Mouse (Mus musculus): ENCODE data around the gene Phldb2.

Gene Phldb2

DNA sequence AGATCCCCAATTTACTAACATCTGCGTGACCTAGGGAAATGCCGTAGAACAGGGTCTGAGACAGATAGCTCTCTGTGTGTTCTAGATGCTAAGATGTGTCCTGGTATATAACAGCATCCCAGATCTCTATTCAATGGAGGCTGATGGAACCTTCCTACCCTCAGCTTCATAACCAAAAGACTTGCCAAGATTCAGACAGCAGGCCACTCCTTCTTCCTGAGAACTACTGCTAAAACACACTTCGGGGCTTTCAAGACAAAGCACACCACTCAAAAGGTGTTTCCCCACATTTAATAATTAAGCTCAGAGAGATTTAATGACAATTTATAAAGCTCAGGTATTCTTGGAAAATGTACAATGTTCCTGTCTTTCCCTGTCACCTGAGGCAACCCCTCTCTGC is 111.6 kb downstream of the Phldb2 start:
- peak; percentile 52 for DNase-seq (ENCODE audit: low read depth, low spot score)

DNA sequence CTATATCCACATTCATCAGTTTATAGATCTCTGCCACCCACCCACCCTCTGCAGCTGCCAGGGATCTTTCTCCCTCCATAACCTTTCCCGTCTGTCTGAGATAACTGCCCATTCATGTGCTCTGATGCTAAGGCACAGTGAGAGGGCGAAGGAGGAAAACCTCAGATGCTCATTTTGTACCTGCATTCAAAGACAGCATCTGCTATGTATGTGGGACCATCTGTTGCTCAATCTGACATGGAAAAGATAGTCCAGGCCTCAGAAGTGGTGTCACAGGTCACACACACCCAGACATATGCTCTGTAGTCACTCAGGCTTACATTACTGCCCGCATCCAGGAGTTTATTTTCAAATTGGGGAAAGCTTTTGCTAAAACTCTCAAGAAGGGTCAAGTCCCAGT is 112.4 kb downstream of the Phldb2 start:
- peak; percentile 31 for DNase-seq (ENCODE audit: low read depth, low spot score)

DNA sequence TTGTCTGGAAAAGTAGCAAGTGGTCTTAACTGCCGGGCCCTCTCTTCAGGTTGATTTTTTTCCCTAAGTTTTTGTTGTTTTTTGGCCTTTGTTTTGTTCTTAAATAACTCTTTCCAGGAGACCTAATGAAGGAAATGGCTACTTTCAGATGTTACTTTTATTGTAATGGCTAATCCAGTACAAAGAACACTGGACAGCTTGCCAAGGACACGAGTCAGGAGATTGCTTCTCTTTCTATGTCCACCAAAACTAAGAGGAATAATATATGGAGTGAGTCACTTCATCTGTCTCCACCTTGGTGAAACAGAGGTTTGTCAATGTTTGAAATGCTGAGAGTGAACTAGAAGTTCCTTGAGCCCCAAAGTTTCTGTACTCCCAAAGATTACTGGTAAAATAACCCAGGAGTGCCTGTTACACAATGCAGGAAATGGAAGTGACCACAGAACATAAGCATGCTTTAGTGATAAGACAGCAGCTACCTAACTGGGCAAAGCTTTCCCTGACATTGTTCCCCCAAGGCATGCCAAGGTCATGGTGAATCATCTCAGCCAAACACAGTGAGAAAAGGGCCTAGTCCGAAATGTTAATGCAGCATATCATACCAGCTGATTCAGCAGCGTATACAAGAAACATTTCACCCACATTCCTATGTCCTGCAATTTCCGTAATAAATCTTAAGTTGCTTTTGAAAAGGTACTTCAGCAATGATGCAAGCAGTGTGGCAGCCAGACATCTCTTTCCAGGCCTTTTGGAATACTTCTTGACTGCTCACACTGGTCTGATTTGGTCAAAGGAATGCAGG is 115.7 kb downstream of the Phldb2 start:
- DNase-seq (ENCODE audit: low read depth, low spot score), result peak; percentile 100

DNA sequence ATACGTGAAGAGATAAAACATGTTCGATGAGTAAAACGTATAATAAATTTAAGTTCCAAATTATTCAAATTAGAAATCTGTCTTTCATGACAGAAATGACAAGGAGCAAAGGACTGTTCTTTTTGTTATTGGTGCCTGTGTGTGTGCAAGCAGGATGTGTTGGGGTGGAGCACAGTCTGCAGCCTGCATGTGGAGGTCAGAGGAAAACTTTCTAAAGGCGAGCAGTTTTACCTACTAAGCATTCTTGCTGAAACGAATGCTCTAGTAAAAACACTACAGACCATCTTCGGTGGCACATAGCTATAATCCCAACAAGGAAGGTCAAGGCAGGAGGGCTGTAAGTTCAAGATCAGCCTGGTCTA is 120.7 kb downstream of the Phldb2 start:
- DNase-seq (ENCODE audit: low read depth, low spot score), result no peak

DNA sequence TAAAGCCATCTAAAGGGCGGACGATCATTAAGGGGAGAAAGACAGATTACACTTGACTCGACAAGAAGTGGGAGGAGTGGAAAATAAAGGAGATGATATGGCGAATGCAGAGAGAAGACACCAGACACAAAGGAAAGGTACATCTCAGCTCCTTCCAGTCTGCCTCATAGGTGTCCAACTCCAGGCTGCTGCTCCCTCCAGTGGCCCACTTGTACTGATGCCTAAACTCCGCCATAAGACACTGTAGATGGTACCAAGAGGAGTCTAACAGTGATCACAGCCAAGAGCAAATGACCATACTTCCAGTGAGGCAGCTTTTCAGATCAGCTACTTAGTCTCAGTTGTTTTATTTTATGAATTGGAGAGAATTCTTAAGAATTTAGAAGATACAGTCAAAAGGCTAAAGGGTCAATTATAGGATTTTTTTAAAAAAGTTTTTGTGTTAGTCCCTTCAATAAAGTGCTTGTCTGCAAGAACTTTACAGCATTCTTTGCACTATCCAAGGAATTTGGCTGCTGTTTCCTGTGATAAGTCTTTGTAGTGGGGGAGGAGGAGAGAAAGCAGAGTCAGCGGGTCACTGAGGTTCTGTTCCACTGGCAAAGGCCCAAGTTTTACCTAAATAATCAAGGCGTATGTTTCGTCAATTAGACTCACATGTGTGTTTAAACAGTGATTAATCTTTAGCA is 121.2 kb downstream of the Phldb2 start:
- DNase-seq (ENCODE audit: low read depth, low spot score), result peak; percentile 31

DNA sequence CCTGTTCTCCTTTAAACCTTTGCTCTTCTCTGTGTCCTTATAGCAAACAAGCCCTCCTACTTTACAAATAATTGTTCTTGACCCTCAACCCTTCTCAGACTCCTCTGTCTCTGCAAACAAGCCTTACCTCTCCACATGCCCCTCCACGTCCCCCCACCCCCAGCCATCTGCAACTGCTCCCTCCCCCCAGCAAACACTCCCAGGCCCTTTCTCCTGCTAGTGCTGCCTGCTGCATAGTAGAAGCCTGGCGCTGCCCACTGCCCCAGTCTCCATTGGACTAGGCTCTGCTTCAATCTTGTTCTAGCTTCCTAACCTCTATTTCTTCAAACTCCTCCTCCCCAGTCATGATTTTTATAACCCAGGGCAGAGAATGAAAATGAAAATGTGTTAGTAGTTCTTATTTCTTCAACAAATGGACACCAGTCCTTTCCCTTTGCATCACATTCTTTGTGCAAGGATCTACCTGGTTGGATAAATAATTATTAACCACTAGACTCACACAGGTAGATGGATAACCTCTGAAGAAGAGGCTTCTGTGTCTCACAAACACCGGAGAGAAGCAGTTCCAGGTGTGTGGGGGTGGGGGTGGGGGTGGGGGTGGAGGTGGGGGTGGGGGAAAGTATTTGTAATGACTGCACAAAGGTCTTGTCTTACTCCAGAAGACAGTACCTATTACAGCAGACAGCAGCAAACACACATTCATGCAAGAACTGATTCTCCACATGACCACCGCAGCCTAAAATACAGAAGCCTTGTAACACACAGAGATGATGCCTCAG is 122.1 kb downstream of the Phldb2 start:
- DNase-seq (ENCODE audit: low read depth, low spot score), result no peak

DNA sequence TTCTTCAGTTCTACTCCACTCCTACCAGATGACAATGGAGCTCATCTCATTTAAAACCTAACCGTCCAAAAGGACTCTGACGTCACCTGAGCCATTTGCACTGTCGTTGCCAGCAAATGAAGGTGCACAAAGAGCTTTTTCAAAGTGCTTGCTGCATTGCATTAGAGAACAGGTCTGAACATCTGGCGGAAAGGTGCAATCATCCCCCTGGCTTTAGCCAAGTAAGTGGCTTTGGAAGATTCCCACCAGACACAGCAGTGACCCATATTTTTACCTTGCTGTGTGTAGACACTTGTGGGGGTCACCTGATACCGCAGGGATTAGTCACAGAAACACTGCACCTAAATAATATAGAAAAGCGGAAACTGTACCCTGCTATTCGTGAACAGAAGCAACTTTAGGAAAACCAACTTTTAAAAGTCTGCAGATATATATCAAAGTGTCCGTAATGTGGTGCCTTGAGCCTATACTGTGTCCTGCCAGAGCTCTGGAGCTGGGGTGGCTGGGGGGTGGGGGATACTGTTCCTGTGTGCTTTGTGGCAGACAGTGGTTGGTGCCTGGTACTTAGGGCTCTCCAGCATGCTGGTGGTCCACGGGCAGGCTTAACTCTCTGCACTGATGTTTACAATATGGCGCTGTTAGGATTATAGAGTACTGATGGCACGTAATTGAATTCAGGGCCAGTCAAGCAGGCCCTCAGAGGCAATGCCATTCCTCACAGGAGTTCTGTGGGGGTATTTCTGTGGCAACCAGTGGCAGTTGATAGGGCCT is 123.1 kb downstream of the Phldb2 start:
- no peak for DNase-seq (ENCODE audit: low read depth, low spot score)

DNA sequence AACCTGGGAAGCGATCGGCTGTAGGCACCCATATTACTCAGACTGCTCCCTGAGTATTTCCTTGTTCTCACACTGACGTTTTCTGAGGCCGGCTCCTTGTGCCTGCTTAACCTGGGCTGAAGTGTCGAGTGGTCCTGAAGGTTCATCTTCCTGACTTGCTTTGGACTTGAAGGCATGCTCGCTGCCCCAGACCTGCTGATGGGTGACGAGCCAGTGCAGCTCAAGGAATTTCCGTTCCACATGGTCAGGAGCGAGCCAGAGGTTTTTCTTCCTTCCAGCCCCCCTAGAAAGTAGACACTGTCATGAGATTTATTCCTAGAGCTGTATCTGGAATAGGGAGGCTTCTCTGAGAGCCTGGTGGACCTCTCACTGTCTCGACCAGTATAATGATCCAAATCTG is 128.1 kb downstream of the Phldb2 start:
- no peak for DNase-seq (ENCODE audit: low read depth, low spot score)

DNA sequence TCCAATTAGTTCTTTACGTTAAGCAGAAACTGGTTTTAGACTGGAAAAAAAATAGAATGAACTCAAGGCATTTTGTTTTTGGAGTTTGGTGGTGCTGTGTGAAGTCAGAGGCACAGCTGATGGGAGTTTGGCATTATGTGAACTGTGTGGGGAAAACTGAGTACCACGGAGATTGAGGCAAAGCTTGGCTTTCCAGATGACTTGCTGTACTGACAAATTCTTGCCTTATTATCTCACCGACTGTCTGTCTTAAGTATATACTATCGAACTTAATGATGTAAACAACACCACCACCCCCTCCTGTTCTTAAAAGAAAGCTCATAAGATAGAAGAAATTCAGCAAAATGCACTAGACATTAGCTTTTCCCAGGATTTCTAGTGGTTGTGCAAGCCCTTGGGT is 129.4 kb downstream of the Phldb2 start:
- DNase-seq (ENCODE audit: low read depth, low spot score), result no peak

DNA sequence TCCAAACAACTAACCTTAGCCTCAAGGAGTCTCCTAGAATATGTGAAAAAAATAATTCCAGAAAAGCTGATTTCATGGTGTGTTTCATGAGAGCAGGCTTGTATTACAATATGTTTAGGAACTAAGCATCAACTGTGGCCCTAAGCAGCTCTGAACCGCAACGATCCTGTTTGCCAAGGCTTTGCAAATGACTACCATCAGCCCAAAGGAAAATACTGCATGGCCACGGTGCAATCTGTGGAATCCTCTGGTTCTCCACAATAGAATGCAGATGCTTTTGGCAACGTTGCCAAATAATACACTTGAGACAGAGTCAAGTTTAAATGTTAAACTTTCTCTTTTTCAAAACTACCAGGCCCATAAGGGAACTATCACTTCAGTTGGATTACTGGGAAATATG is 133.5 kb downstream of the Phldb2 start:
- peak; percentile 33 for DNase-seq (ENCODE audit: low read depth, low spot score)

DNA sequence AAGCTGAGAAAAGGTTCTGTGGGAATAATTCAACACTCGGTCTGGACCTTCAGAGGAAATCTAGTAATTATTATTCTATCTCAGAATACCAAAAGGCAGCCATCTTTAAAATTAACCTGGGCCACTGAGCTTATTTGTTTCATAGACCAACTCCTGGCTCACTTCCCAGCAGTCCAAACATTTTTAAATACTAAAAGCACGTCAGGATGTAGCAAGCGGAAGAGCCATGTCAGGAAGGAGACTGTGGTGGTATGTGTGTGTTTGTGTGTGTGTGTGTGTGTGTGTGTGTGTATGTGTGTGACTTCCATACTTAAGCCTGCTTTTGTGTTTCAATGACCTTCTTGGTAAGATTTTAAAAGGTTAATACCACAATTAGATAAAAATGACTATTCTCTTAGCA is 135.6 kb downstream of the Phldb2 start:
- no peak for DNase-seq (ENCODE audit: low read depth, low spot score)

DNA sequence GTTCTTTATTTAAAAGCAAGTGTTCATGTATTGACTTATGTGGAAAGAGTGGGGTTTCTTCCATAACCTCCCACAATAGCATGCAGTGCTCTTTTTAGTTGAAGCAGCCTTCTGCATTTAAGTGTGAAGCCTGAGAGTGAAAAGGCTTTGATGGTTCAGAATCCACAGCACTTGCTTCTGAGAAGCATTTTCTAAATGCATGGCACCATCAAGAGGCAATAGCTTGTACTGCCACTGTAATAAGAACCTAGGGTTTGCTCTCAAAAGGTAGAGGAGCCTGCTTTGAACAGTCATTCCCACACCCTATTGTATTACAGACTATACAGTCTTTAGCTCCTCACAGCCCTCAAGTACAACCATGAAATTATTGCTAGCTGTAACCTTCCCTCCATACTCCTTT is 136.7 kb downstream of the Phldb2 start:
- DNase-seq (ENCODE audit: low read depth, low spot score), result no peak

DNA sequence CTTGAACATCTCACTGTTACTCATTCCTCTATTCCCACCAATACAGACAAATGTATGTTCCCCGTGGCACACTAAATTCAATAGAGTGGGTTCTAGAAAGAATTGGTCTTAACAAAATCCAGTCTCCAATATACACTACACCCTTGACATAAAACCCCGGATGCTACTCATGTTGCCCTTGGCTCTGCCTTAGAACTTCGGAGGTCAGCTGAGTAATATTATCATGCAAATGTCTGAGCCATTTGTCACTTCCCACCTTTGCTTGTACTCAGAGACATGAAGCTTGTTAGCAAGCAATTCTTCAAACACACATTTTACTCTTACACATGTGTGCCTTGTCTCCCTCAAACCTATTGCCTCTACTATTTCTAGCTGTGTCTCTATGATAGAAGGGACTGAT is 138.8 kb downstream of the Phldb2 start:
- DNase-seq (ENCODE audit: low read depth, low spot score), result no peak

DNA sequence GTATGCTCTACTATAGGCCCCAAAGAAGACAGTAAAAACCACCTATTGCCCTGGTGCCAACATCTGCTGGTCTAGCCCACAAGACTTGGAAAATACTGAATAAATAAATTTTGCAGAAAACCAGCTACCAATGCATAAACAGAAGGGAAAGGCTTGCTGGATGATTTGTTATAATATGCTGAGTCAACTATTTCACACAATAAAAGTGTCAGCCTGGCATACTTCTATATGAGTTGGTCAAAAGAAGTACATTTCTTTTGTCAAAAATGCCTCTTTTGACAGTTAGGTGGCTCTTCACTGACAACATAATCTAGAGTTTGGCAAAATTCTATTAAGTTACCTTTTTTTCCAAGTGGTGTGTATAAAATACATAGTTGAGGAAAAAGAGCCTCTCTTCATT is 141.6 kb downstream of the Phldb2 start:
- DNase-seq (ENCODE audit: low read depth, low spot score), result no peak

DNA sequence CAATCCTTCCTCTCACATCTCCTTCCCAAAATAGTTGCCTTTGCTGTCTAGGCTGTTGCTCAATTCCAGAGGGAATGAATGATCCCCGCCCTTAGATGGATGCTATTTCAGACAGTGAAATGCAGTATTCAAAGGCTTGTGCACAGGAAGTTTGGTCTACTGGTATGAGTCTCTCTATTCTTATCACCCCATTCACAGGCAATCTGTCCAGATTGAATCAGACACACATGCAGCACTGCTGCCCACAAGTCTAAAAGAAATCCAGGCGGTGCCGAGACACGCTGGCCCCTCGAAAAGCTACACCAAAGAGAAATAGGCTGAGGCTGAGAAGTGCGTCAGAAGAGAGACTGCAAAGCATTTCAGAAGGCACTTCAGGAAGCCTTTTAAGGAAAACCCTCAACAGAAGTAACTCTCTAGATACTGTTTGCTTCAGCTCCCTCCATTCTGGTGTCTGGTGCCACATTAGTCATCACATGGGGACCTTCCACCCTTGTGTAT is 142.5 kb downstream of the Phldb2 start:
- peak; percentile 51 for DNase-seq (ENCODE audit: low read depth, low spot score)

DNA sequence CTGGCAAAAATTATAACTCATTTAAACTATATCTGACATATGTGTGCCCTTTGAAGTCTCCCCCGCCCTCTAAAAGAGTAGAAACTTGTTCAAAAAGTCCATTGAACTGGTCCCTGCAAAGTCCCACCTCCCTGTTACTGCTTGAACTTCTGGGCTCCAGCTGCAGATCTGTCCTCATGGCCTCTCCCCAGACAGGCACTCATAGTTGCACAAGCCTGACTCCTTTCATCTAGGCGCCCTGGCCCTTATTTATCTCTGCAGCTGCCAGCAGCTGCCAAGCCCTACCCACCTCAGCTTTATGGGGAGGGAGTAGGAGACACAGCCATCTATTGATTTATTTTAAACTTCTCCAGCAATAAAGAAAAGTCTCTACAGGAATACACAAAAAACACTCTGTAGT is 143.2 kb downstream of the Phldb2 start:
- peak; percentile 43 for DNase-seq (ENCODE audit: low read depth, low spot score)

DNA sequence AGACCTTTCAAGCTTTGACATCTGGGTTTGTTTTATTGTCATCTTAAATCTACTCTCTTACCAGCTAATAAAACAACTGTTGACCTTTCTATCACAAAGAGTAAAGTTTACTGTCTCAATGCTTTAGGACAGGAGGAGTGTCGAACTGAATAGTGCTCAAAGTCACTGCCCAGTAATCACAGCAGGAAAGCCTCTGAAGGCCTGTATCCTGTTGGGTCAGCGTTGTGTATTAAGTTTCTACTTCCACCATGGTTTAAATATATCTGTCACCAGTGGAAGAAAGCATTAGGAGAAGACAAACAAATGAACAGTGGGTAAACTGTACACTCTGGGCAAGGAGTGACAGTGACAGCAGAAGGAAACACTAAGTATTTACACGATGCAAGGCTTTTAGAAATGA is 148.7 kb downstream of the Phldb2 start:
- no peak for DNase-seq (ENCODE audit: low read depth, low spot score)

DNA sequence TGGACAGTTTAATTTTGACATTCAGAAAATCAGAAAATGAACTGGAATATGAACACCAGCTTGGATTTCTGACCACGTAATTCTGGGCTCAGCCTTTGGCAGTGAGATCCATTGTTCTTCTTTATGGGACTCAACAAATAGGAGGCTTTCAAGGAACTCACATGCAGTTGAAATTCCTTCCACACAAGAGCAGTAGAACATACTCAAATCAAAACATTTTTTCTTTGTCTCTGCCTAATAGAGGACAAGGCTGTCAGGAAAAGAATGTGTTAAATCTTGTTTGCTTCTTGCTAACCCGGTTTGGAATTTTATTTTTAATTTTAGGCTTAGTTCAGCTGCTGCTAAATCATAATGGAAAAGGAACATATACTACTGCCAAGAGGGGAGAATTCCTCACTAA is 153.0 kb downstream of the Phldb2 start:
- no peak for DNase-seq (ENCODE audit: low read depth, low spot score)

DNA sequence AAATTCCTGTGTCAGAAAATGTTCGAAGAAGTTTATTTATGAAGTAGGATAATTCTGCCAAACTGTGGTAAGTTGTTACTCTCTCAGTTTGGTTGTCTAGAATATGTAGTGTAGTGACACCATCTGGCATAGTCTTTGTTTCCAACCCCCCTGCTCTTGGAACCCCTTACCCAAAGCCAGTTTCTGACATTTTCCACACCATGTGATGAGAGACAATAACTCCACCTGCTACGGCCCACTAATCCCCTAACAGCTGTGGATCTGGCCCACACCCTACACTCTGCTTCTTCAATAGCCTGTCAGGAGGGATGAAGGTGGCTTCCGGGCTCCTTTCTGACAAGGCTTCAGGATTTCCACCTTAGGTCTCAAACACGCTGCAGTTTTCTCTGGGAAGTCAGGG is 154.2 kb downstream of the Phldb2 start:
- no peak for DNase-seq (ENCODE audit: low read depth, low spot score)

DNA sequence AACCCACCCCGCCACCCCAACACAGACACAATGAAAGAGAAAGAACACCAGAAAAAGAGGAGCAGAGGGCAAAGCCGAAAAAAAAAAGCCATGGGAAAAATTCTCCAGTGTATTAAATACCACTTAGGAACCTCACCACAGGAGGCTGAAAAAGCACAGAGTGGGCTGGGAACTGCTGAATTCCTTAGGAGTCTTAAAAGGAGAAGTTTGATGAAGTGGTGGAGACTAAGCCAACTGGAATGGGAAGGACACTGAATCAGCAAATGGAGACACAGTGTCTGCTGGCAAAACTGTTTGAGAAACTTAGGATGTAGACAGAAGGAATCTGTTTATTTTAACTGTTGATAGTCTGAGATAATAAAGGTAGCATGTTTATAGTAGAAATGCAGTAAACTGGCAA is 154.8 kb downstream of the Phldb2 start:
- DNase-seq (ENCODE audit: low read depth, low spot score), result peak; percentile 33

DNA sequence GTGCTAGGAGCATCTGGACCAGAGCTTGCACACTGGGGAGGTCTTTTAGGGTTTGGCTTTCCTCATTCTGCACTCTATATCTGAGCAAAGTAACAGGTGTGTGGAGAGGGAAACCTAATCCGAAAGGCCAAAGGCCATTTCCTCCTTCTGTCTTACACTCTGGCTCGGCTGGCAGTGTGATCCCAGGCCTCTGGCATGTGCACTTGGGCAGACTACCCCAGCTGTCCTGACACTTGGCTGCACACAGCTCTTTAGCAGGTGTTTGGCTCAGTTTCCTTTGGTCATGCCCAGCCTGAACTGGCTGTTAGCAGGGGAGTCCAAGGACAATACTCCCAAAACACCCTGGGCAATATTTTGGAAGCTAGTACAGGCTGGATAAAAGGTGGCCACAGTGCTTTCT is 156.6 kb downstream of the Phldb2 start:
- no peak for DNase-seq (ENCODE audit: low read depth, low spot score)

Data from 3T3-L1 (cell line).